Mouse (Mus musculus) ES-Bruce4 (cell line): Measurements from ENCODE around the gene Zfp592. TPM values are rescaled to one million over a fixed set of nuclear protein-coding genes. Genes with fewer than 3 reads are reported as not detected.

Source experiments
- H3K27ac ChIP-seq: 2 replicates; pipeline ENCODE4 v1.5.1; 2012; ENCODE audit warnings: low read length, inconsistent platforms; ENCODE audit not compliant: insufficient read depth
- H3K27me3 ChIP-seq: 2 replicates; pipeline ENCODE4 v1.6.1; 2012; ENCODE audit warnings: mild to moderate bottlenecking, low read length, inconsistent platforms; ENCODE audit not compliant: control insufficient read depth, poor library complexity, insufficient read depth, severe bottlenecking
- H3K36me3 ChIP-seq: 2 replicates; pipeline ENCODE4 v1.6.1; 2012; ENCODE audit warnings: inconsistent platforms, mild to moderate bottlenecking, low read length, moderate library complexity; ENCODE audit not compliant: control insufficient read depth, poor library complexity, insufficient read depth, severe bottlenecking
- H3K4me1 ChIP-seq: one replicate; pipeline ENCODE4 v1.8.1; 2011; ENCODE audit warnings: low read length; ENCODE audit not compliant: control insufficient read depth, insufficient read depth
- H3K4me3 ChIP-seq: 2 replicates; pipeline ENCODE4 v1.5.1; 2011; ENCODE audit warnings: low read depth, mild to moderate bottlenecking, low read length
- H3K9ac ChIP-seq: 2 replicates; pipeline ENCODE4 v1.6.1; 2012; ENCODE audit warnings: low read depth, mild to moderate bottlenecking, inconsistent platforms; ENCODE audit not compliant: poor library complexity, severe bottlenecking
- H3K9me3 ChIP-seq: replicated peaks from 2 replicates; pipeline ENCODE4 v1.6.1; 2012; ENCODE audit warnings: mild to moderate bottlenecking, low read length, inconsistent platforms; ENCODE audit not compliant: control insufficient read depth, poor library complexity, insufficient read depth, severe bottlenecking
- CTCF ChIP-seq: IDR thresholded peaks from one replicate; pipeline ENCODE4 v1.8.1; 2011; ENCODE audit warnings: low read depth, low read length
- EP300 ChIP-seq: IDR thresholded peaks from 2 replicates; pipeline ENCODE4 v1.6.1; 2011; ENCODE audit warnings: low read depth, low read length; ENCODE audit not compliant: insufficient read depth
- POLR2A ChIP-seq: IDR thresholded peaks from one replicate; pipeline ENCODE4 v1.8.1; 2011; ENCODE audit warnings: low read length; ENCODE audit not compliant: insufficient read depth
- polyA plus RNA-seq: library from polyadenylated mRNA; stranded (reverse); fragments of >200 nt; gene quantifications from 2 replicates; pipeline ENCODE4 v1.2.4, GENCODE M21; 2011; ENCODE audit warnings: low read depth; ENCODE audit not compliant: missing spikeins, insufficient read depth, insufficient read length

Zfp592 gene
- polyA plus RNA-seq, 1 experiment = 16.8 TPM

- Histone ChIP-seq H3K36me3 (no peaks in the 10 kb centered on the region), H3K27me3 (no peaks in the 10 kb centered on the region), H3K4me3 (no peak overlapping the region), H3K4me1 (no peaks in the 10 kb centered on the region), H3K9ac (no peak overlapping the region), H3K27ac (no peak overlapping the region), H3K9me3 (no peaks in the 10 kb centered on the region)
- no peak for TF ChIP-seq EP300
- no peak for TF ChIP-seq POLR2A
- TF ChIP-seq CTCF = no peak
Measured at GRCm38 (mm10) chr7:81001844-81002243, 8.4 kb downstream of the Zfp592 start.

DNA sequence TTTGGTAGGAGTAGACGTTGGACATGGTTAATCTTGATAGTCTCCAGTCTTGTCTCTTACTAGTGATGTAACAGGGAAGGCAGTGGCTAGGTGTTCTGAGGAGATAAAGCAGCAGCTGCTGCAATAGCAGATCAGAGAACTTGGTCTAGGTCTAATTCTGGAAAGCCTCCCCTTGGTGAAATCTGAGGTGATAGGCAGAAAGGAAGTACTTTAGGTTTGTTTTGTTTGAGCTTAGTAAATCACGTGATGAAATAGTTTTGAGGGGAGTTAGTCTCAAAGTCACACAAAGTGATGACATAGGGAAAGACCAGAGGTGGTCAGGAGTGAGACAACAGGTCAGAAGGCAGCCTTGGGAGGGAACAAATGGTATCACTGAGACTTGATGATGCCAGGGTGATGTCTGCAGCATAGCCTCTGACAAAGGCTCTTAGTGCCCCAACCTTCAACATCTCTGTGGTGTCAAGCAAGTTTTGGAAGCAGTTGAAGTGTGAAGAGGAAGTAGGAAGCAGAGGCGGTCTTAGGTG lies 11.1 kb downstream of the Zfp592 start:
- Histone ChIP-seq H3K9me3 (no peaks in the 10 kb centered on the region), H3K4me1 (peaks cover 2% of the 10 kb centered on the region), H3K4me3 (no peak overlapping the region), H3K27ac (no peak overlapping the region), H3K36me3 (no peaks in the 10 kb centered on the region), H3K27me3 (no peaks in the 10 kb centered on the region), H3K9ac (no peak overlapping the region)
- TF ChIP-seq CTCF (no peak), EP300 (no peak), POLR2A (no peak)

DNA sequence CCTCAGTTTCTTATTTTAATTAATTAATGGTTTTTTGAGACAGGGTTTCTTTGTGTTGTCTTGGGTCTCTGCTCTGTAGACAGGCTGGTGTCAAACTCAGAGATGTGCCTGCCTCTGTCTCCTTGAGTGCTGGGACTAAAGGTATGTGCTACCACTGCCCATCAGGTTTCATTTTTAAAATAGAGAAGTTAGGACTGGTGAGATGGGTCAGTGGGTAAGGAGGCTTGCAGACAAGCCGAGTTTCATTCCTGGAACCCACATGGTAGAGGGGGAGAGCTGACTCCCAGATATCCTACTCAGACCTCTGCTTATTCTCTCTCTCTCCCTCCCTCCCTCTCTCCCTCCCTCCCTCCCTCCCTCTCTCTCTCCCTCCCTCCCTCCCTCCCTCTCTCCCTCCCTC lies 12.5 kb downstream of the Zfp592 start:
- Histone ChIP-seq H3K9me3 (no peaks in the 10 kb centered on the region), H3K4me1 (peaks cover 2% of the 10 kb centered on the region), H3K27me3 (no peaks in the 10 kb centered on the region), H3K36me3 (no peaks in the 10 kb centered on the region), H3K27ac (no peak overlapping the region), H3K9ac (no peak overlapping the region), H3K4me3 (no peak overlapping the region)
- TF ChIP-seq EP300 (no peak), POLR2A (no peak), CTCF (no peak)

DNA sequence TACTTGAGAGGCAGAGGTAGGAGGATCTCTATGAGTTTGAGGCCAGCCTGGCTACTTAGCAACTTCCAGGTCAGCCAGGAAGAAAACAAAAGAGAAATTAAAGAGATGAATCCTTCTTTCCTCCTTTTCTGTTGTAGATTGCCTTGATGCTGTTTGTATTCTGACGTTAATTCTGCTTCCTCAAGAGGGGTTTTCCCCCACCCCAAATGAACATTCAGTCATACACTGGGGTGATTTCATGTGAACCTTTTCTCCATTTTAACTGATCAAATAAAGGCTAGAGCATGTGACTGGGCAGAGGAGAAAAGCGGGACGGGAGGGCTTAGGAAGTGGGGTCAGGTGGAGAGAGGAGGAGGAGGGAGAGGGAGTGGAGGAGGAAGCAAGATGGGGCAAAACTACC lies 14.8 kb downstream of the Zfp592 start:
- no peaks in the 10 kb centered on the region for H3K9me3 ChIP-seq
- H3K36me3 ChIP-seq = no peaks in the 10 kb centered on the region
- no peaks in the 10 kb centered on the region for H3K27me3 ChIP-seq
- H3K4me1 ChIP-seq = peaks cover 2% of the 10 kb centered on the region
- no peak overlapping the region for H3K27ac ChIP-seq
- TF ChIP-seq EP300 = no peak
- no peak for TF ChIP-seq CTCF
- TF ChIP-seq POLR2A = no peak
- no peak overlapping the region for H3K9ac ChIP-seq
- no peak overlapping the region for H3K4me3 ChIP-seq

GRCm38 (mm10) chr7:81011576-81011975 lies 18.1 kb downstream of the Zfp592 start:
- Histone ChIP-seq H3K9me3 (no peaks in the 10 kb centered on the region), H3K4me3 (no peak overlapping the region), H3K27me3 (no peaks in the 10 kb centered on the region), H3K27ac (no peak overlapping the region), H3K9ac (no peak overlapping the region), H3K4me1 (peaks cover 2% of the 10 kb centered on the region), H3K36me3 (no peaks in the 10 kb centered on the region)
- TF ChIP-seq POLR2A (no peak), CTCF (no peak), EP300 (no peak)

DNA sequence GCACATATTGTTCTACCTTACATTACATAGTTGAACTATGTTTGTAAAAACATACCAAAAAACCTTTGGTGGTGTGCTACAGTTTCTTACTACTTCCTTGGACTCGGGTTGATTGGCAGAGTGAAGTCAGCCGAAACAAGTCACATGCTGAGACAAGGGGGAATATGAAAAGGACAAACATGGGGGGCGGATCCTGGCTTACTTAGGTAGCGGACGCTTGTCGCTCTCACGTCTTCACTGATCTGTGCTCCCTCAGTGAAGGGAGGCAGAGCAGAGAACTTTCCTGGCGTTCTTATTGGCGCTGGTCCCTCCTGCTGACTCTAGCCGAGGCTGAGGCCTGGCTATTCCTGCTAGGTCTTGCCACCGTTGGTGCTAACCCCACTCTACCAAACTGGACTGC lies 26.8 kb downstream of the Zfp592 start:
- TF ChIP-seq POLR2A (no peak), CTCF (no peak), EP300 (no peak)
- Histone ChIP-seq H3K27me3 (no peaks in the 10 kb centered on the region), H3K4me1 (no peaks in the 10 kb centered on the region), H3K27ac (no peak overlapping the region), H3K9ac (no peak overlapping the region), H3K4me3 (no peak overlapping the region), H3K9me3 (no peaks in the 10 kb centered on the region), H3K36me3 (peaks cover 9% of the 10 kb centered on the region)
